Mouse (Mus musculus): ENCODE measurements at regions not wholly inside any gene's neighbourhood (a gene's known extent, or its start where the extent isn't known, plus 50 kb on each side); places are given as distances from the start of the nearest gene placed in this dataset.

GRCm38 (mm10) chr5:132675261-132675660 is 132.1 kb upstream of the Auts2 start:
- no peaks in the 10 kb centered on the region for H3K9me3 ChIP-seq
- 96% methylated on average over 11 of the region's 11 CpGs for WGBS

DNA sequence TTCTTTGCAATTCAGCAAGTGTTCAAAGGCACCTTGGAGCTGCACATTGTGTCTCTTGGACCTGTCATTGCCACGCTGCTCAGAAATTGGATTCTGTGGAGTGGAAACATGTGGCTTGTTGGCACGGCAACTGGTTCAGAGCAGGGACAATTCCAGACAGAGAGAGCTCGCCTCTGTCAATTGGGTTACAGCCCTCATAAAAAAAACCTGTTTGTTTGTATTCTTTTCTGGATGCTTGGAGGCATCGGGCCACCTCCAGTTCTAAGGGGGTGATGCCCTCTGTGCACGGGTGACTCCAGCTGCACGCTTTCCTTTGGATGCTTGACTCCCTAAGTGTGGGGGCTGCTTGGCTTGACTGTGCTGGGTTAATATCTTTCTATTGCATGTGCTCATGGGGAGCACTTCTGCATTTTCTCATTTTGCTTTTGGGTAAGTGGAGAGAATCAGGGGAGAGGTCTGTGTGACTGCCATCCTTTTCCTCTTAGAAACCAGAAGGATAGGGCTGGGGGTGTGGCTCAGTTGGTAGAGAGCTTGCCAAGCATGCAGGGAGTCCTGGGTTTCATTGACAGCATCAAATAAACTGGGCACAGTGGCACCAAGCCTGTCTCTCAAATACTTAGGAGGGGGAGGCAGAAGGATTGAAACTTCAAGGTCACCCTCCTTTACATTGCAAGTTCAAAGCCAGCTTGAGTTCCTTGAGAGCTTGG is 130.6 kb upstream of the Auts2 start:
- H3K4me2 ChIP-seq (replicated peaks) = no peak overlapping the region
- no peak overlapping the region for H3K9ac ChIP-seq (replicated peaks)
- WGBS = 14% methylated on average over 6 of the region's 6 CpGs
- no peak overlapping the region for H3K4me3 ChIP-seq
- no peaks in the 10 kb centered on the region for H3K9me3 ChIP-seq
- ATAC-seq (ENCODE audit: low FRiP score, low read depth) = no peak
- H3K36me3 ChIP-seq = no peaks in the 10 kb centered on the region
- peaks cover 29% of the 10 kb centered on the region for H3K27me3 ChIP-seq
- no peak overlapping the region for H3K27ac ChIP-seq (replicated peaks)
- peaks cover 11% of the 10 kb centered on the region; the same call in 1 of the 2 replicates for H3K4me1 ChIP-seq

More at GRCm38 (mm10) chr5:132675261-132675660, 132.1 kb upstream of the Auts2 start:
- Histone ChIP-seq H3K4me2 (replicated peaks) (no peak overlapping the region), H3K4me1 (peaks cover 11% of the 10 kb centered on the region; the same call in 1 of the 2 replicates), H3K9ac (replicated peaks) (no peak overlapping the region), H3K27me3 (peaks cover 29% of the 10 kb centered on the region), H3K36me3 (no peaks in the 10 kb centered on the region), H3K4me3 (no peak overlapping the region), H3K27ac (replicated peaks) (no peak overlapping the region)
- ATAC-seq (ENCODE audit: low FRiP score, low read depth) = no peak

GRCm38 (mm10) chr5:132671496-132671895 is 128.4 kb upstream of the Auts2 start:
- Histone ChIP-seq H3K9ac (replicated peaks) (no peak overlapping the region), H3K4me2 (replicated peaks) (no peak overlapping the region), H3K36me3 (no peaks in the 10 kb centered on the region), H3K27me3 (peaks cover 28% of the 10 kb centered on the region), H3K9me3 (no peaks in the 10 kb centered on the region), H3K4me1 (peaks cover 11% of the 10 kb centered on the region; the same call in 1 of the 2 replicates), H3K27ac (replicated peaks) (no peak overlapping the region), H3K4me3 (no peak overlapping the region)
- ATAC-seq (ENCODE audit: low FRiP score, low read depth) = no peak
- WGBS = 83% methylated on average over 5 of the region's 5 CpGs

GRCm38 (mm10) chr5:132667316-132667715 is 124.2 kb upstream of the Auts2 start:
- 58% methylated on average over 4 of the region's 4 CpGs for WGBS
- no peak overlapping the region for H3K9ac ChIP-seq (replicated peaks)
- no peak overlapping the region for H3K4me3 ChIP-seq
- 0 out of 2 replicates have a peak, but pooled peaks cover 7% of the 10 kb centered on the region for H3K27me3 ChIP-seq
- no peak for ATAC-seq (ENCODE audit: low FRiP score, low read depth)
- no peaks in the 10 kb centered on the region for H3K9me3 ChIP-seq
- no peak overlapping the region for H3K4me2 ChIP-seq (replicated peaks)
- H3K4me1 ChIP-seq = no peaks in the 10 kb centered on the region
- H3K36me3 ChIP-seq = no peaks in the 10 kb centered on the region
- H3K27ac ChIP-seq (replicated peaks) = no peak overlapping the region

GRCm38 (mm10) chr5:132661266-132661665 is 118.1 kb upstream of the Auts2 start:
- Histone ChIP-seq H3K9me3 (no peaks in the 10 kb centered on the region; the same call in 1 of the 2 replicates), H3K9ac (replicated peaks) (no peak overlapping the region), H3K4me3 (no peak overlapping the region), H3K27ac (replicated peaks) (no peak overlapping the region), H3K27me3 (no peaks in the 10 kb centered on the region), H3K4me2 (replicated peaks) (no peak overlapping the region), H3K36me3 (no peaks in the 10 kb centered on the region), H3K4me1 (no peaks in the 10 kb centered on the region)
- 44% methylated on average over 1 of the region's 1 CpGs for WGBS
- ATAC-seq (ENCODE audit: low FRiP score, low read depth) = no peak

DNA sequence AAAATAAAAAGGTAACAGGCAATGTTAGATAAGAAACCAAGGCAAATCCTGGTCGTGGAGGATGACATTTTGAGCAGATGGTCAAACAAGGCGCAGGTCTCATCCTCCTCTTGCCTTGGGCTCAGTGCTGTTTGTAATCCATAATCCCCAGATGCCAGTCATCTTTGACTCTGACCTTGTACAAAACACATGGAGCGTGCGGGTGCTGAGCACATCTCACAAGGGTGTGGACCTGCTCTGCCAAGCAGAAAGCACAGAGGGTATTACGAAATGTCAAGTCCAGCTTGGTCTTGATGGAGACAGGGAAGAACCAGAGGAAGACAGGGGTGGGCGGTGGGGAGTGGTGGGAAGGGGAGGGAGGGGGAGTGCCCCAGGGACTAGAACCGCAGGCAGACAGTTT is 116.9 kb upstream of the Auts2 start:
- Histone ChIP-seq H3K4me2 (replicated peaks) (no peak overlapping the region), H3K4me1 (no peaks in the 10 kb centered on the region), H3K27ac (replicated peaks) (no peak overlapping the region), H3K36me3 (no peaks in the 10 kb centered on the region), H3K9me3 (no peaks in the 10 kb centered on the region; the same call in 1 of the 2 replicates), H3K4me3 (no peak overlapping the region), H3K27me3 (no peaks in the 10 kb centered on the region), H3K9ac (replicated peaks) (no peak overlapping the region)
- 71% methylated on average over 7 of the region's 7 CpGs for WGBS
- no peak for ATAC-seq (ENCODE audit: low FRiP score, low read depth)

DNA sequence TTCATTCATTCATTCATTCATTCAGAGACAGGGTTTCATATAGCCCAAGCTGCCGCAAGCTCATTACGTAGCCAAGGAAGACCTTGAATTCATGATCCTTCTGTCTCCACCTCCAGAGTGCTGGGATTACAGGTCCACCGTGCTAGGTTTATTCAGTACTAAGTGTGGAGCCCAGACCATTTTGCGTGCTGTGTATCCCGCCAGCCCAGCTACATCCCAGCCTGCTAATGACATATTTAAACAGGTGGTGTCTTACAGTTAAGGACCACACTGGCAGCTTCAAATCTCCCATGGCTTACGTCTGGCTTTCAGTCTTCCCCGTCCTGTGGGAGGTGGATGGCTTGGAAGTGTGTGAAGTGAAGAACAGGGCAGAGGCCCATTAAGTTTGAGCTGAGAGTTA is 111.2 kb upstream of the Auts2 start:
- no peak for ATAC-seq (ENCODE audit: low FRiP score, low read depth)
- Histone ChIP-seq H3K27me3 (peaks cover 4% of the 10 kb centered on the region; the same call in 1 of the 2 replicates), H3K4me1 (peaks cover 6% of the 10 kb centered on the region; the same call in 1 of the 2 replicates), H3K9me3 (no peaks in the 10 kb centered on the region; the same call in 1 of the 2 replicates), H3K9ac (replicated peaks) (no peak overlapping the region), H3K4me2 (replicated peaks) (no peak overlapping the region), H3K27ac (replicated peaks) (no peak overlapping the region), H3K4me3 (no peak overlapping the region), H3K36me3 (no peaks in the 10 kb centered on the region)
- WGBS = 88% methylated on average over 7 of the region's 7 CpGs

GRCm38 (mm10) chr5:132653694-132654300 is 110.7 kb upstream of the Auts2 start:
- no peak overlapping the region for H3K4me2 ChIP-seq (replicated peaks)
- peaks cover 6% of the 10 kb centered on the region; the same call in 1 of the 2 replicates for H3K4me1 ChIP-seq
- no peak overlapping the region for H3K27ac ChIP-seq (replicated peaks)
- ATAC-seq (ENCODE audit: low FRiP score, low read depth) = no peak
- H3K36me3 ChIP-seq = no peaks in the 10 kb centered on the region
- H3K9me3 ChIP-seq = no peaks in the 10 kb centered on the region; the same call in 1 of the 2 replicates
- no peak overlapping the region for H3K9ac ChIP-seq (replicated peaks)
- 45% methylated on average over 6 of the region's 6 CpGs for WGBS
- H3K27me3 ChIP-seq = peaks cover 6% of the 10 kb centered on the region
- H3K4me3 ChIP-seq = no peak overlapping the region

- ATAC-seq (ENCODE audit: low FRiP score, low read depth) = no peak
- WGBS = 50% methylated on average over 1 of the region's 1 CpGs
These were observed 109.1 kb upstream of the Auts2 start for GRCm38 (mm10) chr5:132652201-132652600.

GRCm38 (mm10) chr5:132649771-132650170 is 106.6 kb upstream of the Auts2 start:
- H3K27me3 ChIP-seq = peaks cover 12% of the 10 kb centered on the region
- WGBS = 62% methylated on average over 7 of the region's 7 CpGs
- H3K4me3 ChIP-seq = no peak overlapping the region
- no peaks in the 10 kb centered on the region for H3K9me3 ChIP-seq
- H3K9ac ChIP-seq (replicated peaks) = no peak overlapping the region
- no peak overlapping the region for H3K4me2 ChIP-seq (replicated peaks)
- no peak overlapping the region for H3K27ac ChIP-seq (replicated peaks)
- ATAC-seq (ENCODE audit: low FRiP score, low read depth) = no peak
- no peaks in the 10 kb centered on the region for H3K36me3 ChIP-seq
- peaks cover 6% of the 10 kb centered on the region; the same call in 1 of the 2 replicates for H3K4me1 ChIP-seq

More at GRCm38 (mm10) chr5:132652201-132652600, 109.1 kb upstream of the Auts2 start:
- Histone ChIP-seq H3K9ac (replicated peaks) (no peak overlapping the region), H3K27me3 (peaks cover 8% of the 10 kb centered on the region), H3K36me3 (no peaks in the 10 kb centered on the region), H3K4me3 (no peak overlapping the region), H3K27ac (replicated peaks) (no peak overlapping the region), H3K4me2 (replicated peaks) (no peak overlapping the region), H3K4me1 (peaks cover 6% of the 10 kb centered on the region; the same call in 1 of the 2 replicates), H3K9me3 (no peaks in the 10 kb centered on the region)

- H3K36me3 ChIP-seq = no peaks in the 10 kb centered on the region
- no peak for ATAC-seq (ENCODE audit: low FRiP score, low read depth)
- no peaks in the 10 kb centered on the region; the same call in 1 of the 2 replicates for H3K9me3 ChIP-seq
- no peak overlapping the region for H3K4me2 ChIP-seq (replicated peaks)
- H3K4me1 ChIP-seq = peaks cover 2% of the 10 kb centered on the region; the same call in 1 of the 2 replicates
- no peak overlapping the region for H3K9ac ChIP-seq (replicated peaks)
- H3K4me3 ChIP-seq = no peak overlapping the region
- H3K27me3 ChIP-seq = peaks cover 12% of the 10 kb centered on the region
- 40% methylated on average over 1 of the region's 2 CpGs for WGBS
- H3K27ac ChIP-seq (replicated peaks) = no peak overlapping the region
These were observed 105.6 kb upstream of the Auts2 start for GRCm38 (mm10) chr5:132648751-132649150.

- 64% methylated on average over 5 of the region's 5 CpGs for WGBS
These were observed 101.6 kb upstream of the Auts2 start for GRCm38 (mm10) chr5:132644646-132645172.

More at GRCm38 (mm10) chr5:132644646-132645172, 101.6 kb upstream of the Auts2 start:
- H3K4me1 ChIP-seq = no peaks in the 10 kb centered on the region
- H3K4me2 ChIP-seq (replicated peaks) = no peak overlapping the region
- H3K9me3 ChIP-seq = no peaks in the 10 kb centered on the region; the same call in 1 of the 2 replicates
- H3K4me3 ChIP-seq = no peak overlapping the region
- H3K36me3 ChIP-seq = no peaks in the 10 kb centered on the region
- no peak overlapping the region for H3K9ac ChIP-seq (replicated peaks)
- no peak overlapping the region for H3K27ac ChIP-seq (replicated peaks)
- peaks cover 8% of the 10 kb centered on the region for H3K27me3 ChIP-seq
- ATAC-seq (ENCODE audit: low FRiP score, low read depth) = no peak

All from midbrain, embryonic 12.5 days (tissue).